Mouse (Mus musculus): ENCODE results near the gene Hipk3. TPM values are rescaled to one million over a fixed set of nuclear protein-coding genes. Genes with fewer than 3 reads are reported as not detected.

The Hipk3 gene
- total and polyA plus RNA-seq, 2 experiments from 2014 or later, result 29.7 to 213 TPM

DNA sequence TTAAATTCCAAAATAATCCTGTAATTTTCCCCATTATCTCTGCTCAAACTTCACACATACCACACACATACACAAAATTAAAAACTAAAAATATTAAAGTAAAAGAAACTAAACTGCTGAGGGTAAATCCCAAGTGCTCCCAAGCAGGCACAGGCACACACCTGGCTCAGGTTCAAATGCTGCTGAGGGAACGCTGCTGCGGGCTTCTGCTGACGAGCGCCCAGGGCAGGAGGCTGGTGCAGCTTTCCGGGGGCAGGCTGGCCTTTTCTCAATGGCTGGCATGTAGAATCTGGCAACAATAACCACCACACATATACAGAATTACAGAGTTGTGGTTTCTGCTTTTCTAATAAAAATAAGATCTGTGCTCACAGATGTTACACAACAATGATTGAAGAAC lies 63.7 kb downstream of the Hipk3 start:
- H3K27me3 ChIP-seq (ENCODE audit: control insufficient read depth, insufficient read depth, low read length), result no peaks in the 10 kb centered on the region
- 0 out of 2 replicates have a peak, but pooled peaks cover 4% of the 10 kb centered on the region for H3K4me1 ChIP-seq (ENCODE audit: control insufficient read depth, insufficient read depth)
- H3K27ac ChIP-seq (ENCODE audit: low read depth), result no peak overlapping the region
- peaks cover 78% of the 10 kb centered on the region for H3K36me3 ChIP-seq (replicated peaks; ENCODE audit: control insufficient read depth, insufficient read depth, low read length)
- TF ChIP-seq CTCF (IDR thresholded peaks at IDR 0.05; ENCODE audit: low read depth), result no peak
- no peak for TF ChIP-seq EP300 (IDR thresholded peaks at IDR 0.05; ENCODE audit: low read depth)
- no peak overlapping the region for H3K4me2 ChIP-seq (ENCODE audit: low read depth, low read length)
- no peak overlapping the region for H3K4me3 ChIP-seq (ENCODE audit: low read depth, low read length)
- WGBS, result 62% methylated on average over 5 of the region's 5 CpGs
- DNase-seq (ENCODE audit: low spot score) (no peak), ATAC-seq (ENCODE audit: insufficient read depth, low read depth) (no peak)
- no peaks in the 10 kb centered on the region for H3K9me3 ChIP-seq (replicated peaks; ENCODE audit: control insufficient read depth, low read length)
- no peak overlapping the region for H3K9ac ChIP-seq (replicated peaks; ENCODE audit: low read depth, low read length)

DNA sequence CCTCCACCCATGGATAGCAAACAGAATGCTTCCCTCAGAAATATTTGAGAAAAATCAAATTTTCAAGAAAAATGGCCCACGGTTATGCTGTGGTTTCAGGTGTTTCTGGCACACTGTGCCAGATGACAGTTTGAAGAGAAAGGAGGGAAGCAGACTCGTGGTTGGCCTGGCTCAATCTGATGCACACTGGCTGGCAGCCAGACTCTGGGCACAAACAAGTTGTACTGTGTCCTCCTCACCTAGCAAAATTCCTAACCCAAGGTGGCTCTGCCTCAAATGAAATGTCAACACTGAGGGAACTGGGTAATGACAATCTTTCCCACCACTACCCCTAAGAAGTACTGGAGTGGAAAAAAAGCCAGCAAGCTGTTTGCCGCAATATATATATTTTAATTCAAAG lies 68.1 kb downstream of the Hipk3 start:
- ATAC-seq (ENCODE audit: insufficient read depth, low read depth), result peak; percentile 47; the same call in 1 of the 2 replicates
- H3K27me3 ChIP-seq (ENCODE audit: control insufficient read depth, insufficient read depth, low read length), result no peaks in the 10 kb centered on the region
- no peak overlapping the region for H3K27ac ChIP-seq (ENCODE audit: low read depth)
- DNase-seq (ENCODE audit: low spot score), result no peak
- no peaks in the 10 kb centered on the region for H3K9me3 ChIP-seq (replicated peaks; ENCODE audit: control insufficient read depth, low read length)
- no peak for TF ChIP-seq EP300 (IDR thresholded peaks at IDR 0.05; ENCODE audit: low read depth)
- no peak for TF ChIP-seq CTCF (IDR thresholded peaks at IDR 0.05; ENCODE audit: low read depth)
- H3K4me3 ChIP-seq (ENCODE audit: low read depth, low read length), result no peak overlapping the region
- H3K4me2 ChIP-seq (ENCODE audit: low read depth, low read length), result no peak overlapping the region
- H3K4me1 ChIP-seq (ENCODE audit: control insufficient read depth, insufficient read depth), result 0 out of 2 replicates have a peak, but pooled peaks cover 4% of the 10 kb centered on the region
- peaks cover 50% of the 10 kb centered on the region for H3K36me3 ChIP-seq (replicated peaks; ENCODE audit: control insufficient read depth, insufficient read depth, low read length)
- 53% methylated on average over 3 of the region's 3 CpGs for WGBS
- H3K9ac ChIP-seq (replicated peaks; ENCODE audit: low read depth, low read length), result no peak overlapping the region

DNA sequence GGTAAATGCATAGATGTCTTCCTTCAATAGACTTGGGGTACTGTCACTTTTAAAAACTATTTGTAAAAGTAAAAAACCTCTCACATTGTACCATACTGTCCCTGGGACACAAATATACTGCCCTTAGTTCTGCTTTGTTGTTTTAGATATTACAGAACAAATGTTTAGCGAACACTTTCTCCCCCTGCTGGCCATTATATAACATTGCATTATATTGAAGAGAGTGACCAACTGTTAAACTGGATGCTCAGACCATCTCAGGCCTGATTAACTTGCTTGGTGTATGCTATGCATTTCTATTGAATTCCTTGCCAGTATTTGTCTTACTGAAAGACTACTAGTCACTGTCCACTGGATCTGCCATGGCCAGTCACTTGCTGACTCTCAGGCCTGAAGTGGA lies 72.0 kb downstream of the Hipk3 start:
- DNase-seq (ENCODE audit: low spot score), result peak; percentile 77
- peak; percentile 74 for TF ChIP-seq CTCF (IDR thresholded peaks at IDR 0.05; ENCODE audit: low read depth)
- no peak for TF ChIP-seq EP300 (IDR thresholded peaks at IDR 0.05; ENCODE audit: low read depth)
- Histone ChIP-seq H3K36me3 (replicated peaks; ENCODE audit: control insufficient read depth, insufficient read depth, low read length) (peaks cover 16% of the 10 kb centered on the region), H3K27me3 (ENCODE audit: control insufficient read depth, insufficient read depth, low read length) (no peaks in the 10 kb centered on the region), H3K9ac (replicated peaks; ENCODE audit: low read depth, low read length) (no peak overlapping the region), H3K9me3 (replicated peaks; ENCODE audit: control insufficient read depth, low read length) (no peaks in the 10 kb centered on the region), H3K4me3 (ENCODE audit: low read depth, low read length) (no peak overlapping the region), H3K4me1 (ENCODE audit: control insufficient read depth, insufficient read depth) (0 out of 2 replicates have a peak, but pooled peaks cover 4% of the 10 kb centered on the region), H3K4me2 (ENCODE audit: low read depth, low read length) (no peak overlapping the region), H3K27ac (ENCODE audit: low read depth) (no peak overlapping the region)
- WGBS, result 3% methylated on average over 1 of the region's 1 CpGs
- peak; percentile 26 for ATAC-seq (ENCODE audit: insufficient read depth, low read depth)

DNA sequence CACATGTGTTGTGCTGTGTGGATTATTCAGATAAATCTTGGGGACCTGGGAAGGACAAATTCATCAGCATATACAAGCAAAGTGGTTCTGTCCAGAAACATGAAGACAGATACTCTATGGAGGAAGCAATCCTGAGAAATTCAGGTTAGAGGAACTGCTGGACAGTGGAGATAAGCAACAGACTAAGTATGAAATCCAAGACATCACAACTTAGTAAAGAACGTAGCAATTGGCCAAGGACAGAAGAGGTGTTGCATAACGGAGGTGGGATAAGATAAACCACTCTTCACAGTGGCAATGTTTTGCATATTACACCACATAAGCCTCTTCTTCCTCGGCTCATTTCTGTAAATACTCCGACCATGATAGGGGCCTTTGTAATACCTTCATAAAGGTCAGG lies 73.4 kb downstream of the Hipk3 start:
- H3K36me3 ChIP-seq (replicated peaks; ENCODE audit: control insufficient read depth, insufficient read depth, low read length), result peaks cover 15% of the 10 kb centered on the region
- no peak overlapping the region for H3K4me2 ChIP-seq (ENCODE audit: low read depth, low read length)
- H3K9ac ChIP-seq (replicated peaks; ENCODE audit: low read depth, low read length), result no peak overlapping the region
- 53% methylated on average over 4 of the region's 4 CpGs for WGBS
- no peak for TF ChIP-seq CTCF (IDR thresholded peaks at IDR 0.05; ENCODE audit: low read depth)
- no peak for TF ChIP-seq EP300 (IDR thresholded peaks at IDR 0.05; ENCODE audit: low read depth)
- no peaks in the 10 kb centered on the region for H3K27me3 ChIP-seq (ENCODE audit: control insufficient read depth, insufficient read depth, low read length)
- no peaks in the 10 kb centered on the region for H3K9me3 ChIP-seq (replicated peaks; ENCODE audit: control insufficient read depth, low read length)
- no peak overlapping the region for H3K27ac ChIP-seq (ENCODE audit: low read depth)
- ATAC-seq (ENCODE audit: insufficient read depth, low read depth) (no peak), DNase-seq (ENCODE audit: low spot score) (no peak)
- no peaks in the 10 kb centered on the region for H3K4me1 ChIP-seq (ENCODE audit: control insufficient read depth, insufficient read depth)
- H3K4me3 ChIP-seq (ENCODE audit: low read depth, low read length), result no peak overlapping the region

DNA sequence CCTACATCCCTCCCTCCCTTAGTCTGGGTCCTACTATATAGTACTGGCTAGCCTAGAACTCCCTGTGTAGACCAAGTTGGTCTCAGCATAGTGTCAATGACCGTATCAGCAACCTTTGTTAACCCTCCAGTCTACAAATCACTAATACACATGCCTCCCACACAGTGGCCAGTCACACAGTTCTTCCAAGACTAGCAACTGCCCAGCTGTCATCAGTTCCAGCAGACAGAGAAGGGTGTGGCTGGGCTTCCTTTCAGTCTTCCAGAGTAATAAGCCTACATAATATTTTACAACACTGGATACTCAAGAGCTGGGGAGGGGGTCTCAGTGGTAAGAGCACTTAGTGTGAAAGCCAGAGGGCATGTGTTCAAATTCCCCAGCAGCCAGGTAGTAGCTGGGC lies 74.2 kb downstream of the Hipk3 start:
- H3K4me3 ChIP-seq (ENCODE audit: low read depth, low read length), result no peak overlapping the region
- DNase-seq (ENCODE audit: low spot score) (no peak), ATAC-seq (ENCODE audit: insufficient read depth, low read depth) (no peak)
- no peaks in the 10 kb centered on the region for H3K9me3 ChIP-seq (replicated peaks; ENCODE audit: control insufficient read depth, low read length)
- no peak overlapping the region for H3K9ac ChIP-seq (replicated peaks; ENCODE audit: low read depth, low read length)
- no peak overlapping the region for H3K4me2 ChIP-seq (ENCODE audit: low read depth, low read length)
- 56% methylated on average over 1 of the region's 1 CpGs for WGBS
- H3K36me3 ChIP-seq (replicated peaks; ENCODE audit: control insufficient read depth, insufficient read depth, low read length), result peaks cover 6% of the 10 kb centered on the region
- H3K4me1 ChIP-seq (ENCODE audit: control insufficient read depth, insufficient read depth), result no peaks in the 10 kb centered on the region
- no peak for TF ChIP-seq CTCF (IDR thresholded peaks at IDR 0.05; ENCODE audit: low read depth)
- TF ChIP-seq EP300 (IDR thresholded peaks at IDR 0.05; ENCODE audit: low read depth), result no peak
- H3K27me3 ChIP-seq (ENCODE audit: control insufficient read depth, insufficient read depth, low read length), result no peaks in the 10 kb centered on the region
- H3K27ac ChIP-seq (ENCODE audit: low read depth), result no peak overlapping the region

DNA sequence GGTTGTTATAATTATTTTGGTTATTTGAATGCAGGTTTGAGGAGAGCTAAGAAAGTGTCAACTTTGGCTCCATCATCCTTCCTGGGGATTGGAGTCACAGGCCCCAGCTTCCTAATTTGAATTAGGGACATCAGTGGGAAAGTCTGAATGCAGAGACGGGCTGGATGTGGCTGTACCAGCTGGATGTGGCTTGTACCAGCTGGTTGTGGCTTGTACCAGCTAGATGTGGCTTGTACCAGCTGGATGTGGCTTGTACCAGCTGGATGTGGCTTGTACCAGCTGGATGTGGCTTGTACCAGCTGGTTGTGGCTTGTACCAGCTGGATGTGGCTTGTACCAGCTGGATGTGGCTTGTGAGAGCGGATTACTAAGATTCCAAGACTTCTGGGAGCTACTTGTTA lies 74.8 kb downstream of the Hipk3 start:
- ATAC-seq (ENCODE audit: insufficient read depth, low read depth), result no peak
- TF ChIP-seq CTCF (IDR thresholded peaks at IDR 0.05; ENCODE audit: low read depth), result no peak
- no peak for TF ChIP-seq EP300 (IDR thresholded peaks at IDR 0.05; ENCODE audit: low read depth)

More for the DNA sequence above, 74.8 kb downstream of the Hipk3 start:
- no peak overlapping the region for H3K9ac ChIP-seq (replicated peaks; ENCODE audit: low read depth, low read length)
- H3K27me3 ChIP-seq (ENCODE audit: control insufficient read depth, insufficient read depth, low read length), result no peaks in the 10 kb centered on the region
- H3K4me3 ChIP-seq (ENCODE audit: low read depth, low read length), result no peak overlapping the region
- 0 out of 2 replicates have a peak, but pooled peaks cover under 1% of the 10 kb centered on the region for H3K36me3 ChIP-seq (replicated peaks; ENCODE audit: control insufficient read depth, insufficient read depth, low read length)
- H3K4me2 ChIP-seq (ENCODE audit: low read depth, low read length), result no peak overlapping the region
- DNase-seq (ENCODE audit: low spot score), result no peak
- no peak overlapping the region for H3K27ac ChIP-seq (ENCODE audit: low read depth)
- whole genome bisulfite sequencing, result 88% methylated on average over 2 of the region's 2 CpGs
- H3K9me3 ChIP-seq (replicated peaks; ENCODE audit: control insufficient read depth, low read length), result no peaks in the 10 kb centered on the region
- H3K4me1 ChIP-seq (ENCODE audit: control insufficient read depth, insufficient read depth), result no peaks in the 10 kb centered on the region

Data from heart, postnatal 0 days (tissue).